Mouse (Mus musculus) urinary bladder, postnatal 0 days (tissue): ENCODE data around the gene Heatr1. TPM values are rescaled to one million over a fixed set of nuclear protein-coding genes. Genes with fewer than 3 reads are reported as not detected.

Experiments used
- polyA plus RNA-seq: library from polyadenylated mRNA; unstranded; fragments of >200 nt; fragmentation: Nextera tagmentation; extraction: Ambion mirVana; gene quantifications from 2 replicates; pipeline ENCODE4 v1.2.1, GENCODE M21; 2015

Heatr1 gene
- 6.7 and 7.8 TPM in 2 replicates for polyA plus RNA-seq

DNA sequence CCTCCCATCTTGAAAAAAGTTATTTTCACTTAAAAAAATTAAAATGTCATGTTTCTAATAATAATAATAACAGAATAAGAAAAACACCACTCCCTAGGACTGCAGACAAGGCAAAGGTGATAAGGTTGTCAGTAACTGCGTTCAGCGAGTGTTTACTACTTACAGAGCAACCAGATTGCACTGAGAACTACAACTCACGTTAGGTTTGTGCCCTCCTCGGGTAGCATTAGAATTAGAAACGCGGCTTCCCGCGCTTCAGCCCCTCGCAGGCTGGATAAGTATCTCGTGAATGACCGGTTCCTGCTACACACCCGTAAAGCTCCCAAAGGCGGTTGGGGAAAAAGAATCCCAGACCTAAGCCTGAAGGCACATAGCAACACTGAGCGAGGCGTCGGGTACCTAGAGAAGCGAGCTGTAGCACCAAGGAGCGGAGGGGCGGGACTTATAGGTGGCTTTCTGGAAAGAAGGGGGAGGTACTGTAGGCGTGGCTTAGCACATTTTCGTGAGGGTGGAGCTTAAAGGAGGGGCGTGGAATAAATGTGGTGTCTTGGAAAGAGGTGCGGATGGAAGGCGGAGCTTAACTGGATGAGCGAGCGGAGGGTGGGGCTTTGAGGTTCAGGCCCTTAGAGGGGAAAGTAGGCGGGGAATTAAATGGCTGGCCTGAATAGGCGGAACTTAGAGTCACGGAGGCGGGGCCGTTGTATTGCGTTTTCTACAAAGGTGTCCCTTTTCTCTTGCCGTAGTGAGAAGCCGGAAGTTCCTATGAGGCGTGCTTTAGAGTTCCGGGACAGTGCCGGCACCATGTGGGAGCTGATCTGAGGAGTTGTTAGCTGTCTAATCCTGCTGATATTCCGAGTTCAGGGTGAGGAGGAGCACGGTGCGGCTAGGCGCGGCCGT is at the start of gene Heatr1:
Gene Heatr1, plus strand, starts transcription at position 419 of the 897 bp plus-strand sequence.

DNA sequence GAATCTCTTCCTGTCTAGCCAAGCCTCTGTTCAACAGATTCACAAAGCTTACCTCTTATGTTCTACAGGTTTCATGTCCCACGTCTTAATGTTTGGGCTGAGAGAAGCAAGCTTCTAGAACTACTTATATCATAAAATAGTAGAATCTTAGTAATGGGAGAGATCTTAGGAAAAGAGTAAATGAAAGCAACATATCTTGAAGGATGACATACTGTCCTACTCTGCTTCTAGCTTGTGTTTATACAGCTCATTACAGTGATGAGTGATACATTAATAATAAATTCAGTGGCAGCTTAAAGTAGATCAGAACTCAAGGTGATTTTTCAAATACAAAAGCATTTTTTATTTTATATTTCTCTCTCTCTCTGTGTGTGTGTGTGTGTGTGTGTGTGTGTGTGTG is 70.0 kb downstream of the Heatr1 start, which contains the start of gene Lgals8:
Gene Lgals8, minus strand, starts transcription at position 101 of the 400 bp plus-strand sequence.

Other genes with a start within 250 kb of the Heatr1 start
- gene Mtr, start 136.9 kb upstream of the Heatr1 start, polyA plus RNA-seq, result 4.7 and 4.9 TPM in 2 replicates
- gene Actn2, start 54.3 kb upstream of the Heatr1 start, polyA plus RNA-seq, result 1.2 and 1.4 TPM in 2 replicates
- gene Lgals8, start 69.9 kb downstream of the Heatr1 start, polyA plus RNA-seq, result 21.7 and 23.3 TPM in 2 replicates
- 0.78 and 1.1 TPM in 2 replicates for gene Edaradd, start 125.4 kb downstream of the Heatr1 start, polyA plus RNA-seq
- gene Ero1lb, start 170.8 kb downstream of the Heatr1 start, polyA plus RNA-seq, result 2.5 and 2.6 TPM in 2 replicates